Mouse (Mus musculus) thymus, postnatal 14 days (tissue): ENCODE measurements around the gene Gm13420.
"Not testable (repeated sequence)": the region's sequence is repeated elsewhere in the genome, so short reads cannot be mapped to it uniquely, and the experiment has no call there.

Experiments used
- DNase-seq: peaks from one replicate; pipeline ENCODE4 v3.0.0; 2021

The Gm13420 gene

DNA sequence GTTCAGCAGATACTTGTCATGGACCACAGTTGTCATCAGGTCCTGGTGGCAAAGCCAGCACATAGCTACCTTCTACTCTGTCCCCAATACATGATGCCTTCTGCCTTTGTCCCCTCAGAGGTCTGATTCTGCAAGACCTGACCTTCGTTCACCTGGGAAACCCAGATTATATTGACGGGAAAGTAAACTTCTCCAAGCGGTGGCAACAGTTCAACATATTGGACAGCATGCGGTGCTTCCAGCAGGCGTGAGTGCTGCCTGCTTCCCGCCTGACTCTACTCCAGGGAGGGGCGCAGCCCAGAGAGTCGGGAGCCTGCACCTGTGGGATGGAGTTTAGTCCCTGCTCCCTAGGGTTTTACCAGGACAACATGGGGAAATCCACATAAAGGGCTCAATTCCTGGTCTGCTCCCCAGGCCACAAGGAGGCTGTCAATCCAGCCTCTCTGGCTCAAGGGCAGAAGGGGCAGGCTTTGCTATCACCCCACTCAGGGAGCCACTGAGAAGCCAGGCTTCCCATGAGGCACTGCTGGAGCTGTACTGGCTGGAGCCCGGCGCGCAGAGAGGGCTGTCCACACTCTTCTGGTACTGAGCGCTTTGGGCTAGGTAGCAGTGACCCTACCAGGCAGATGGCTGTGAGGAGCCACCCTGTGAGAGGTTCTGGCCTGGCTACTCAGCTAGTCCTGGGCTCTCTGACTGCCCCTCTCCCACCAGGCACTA lies 14.1 kb downstream of the Gm13420 start:
- no peak for DNase-seq

DNA sequence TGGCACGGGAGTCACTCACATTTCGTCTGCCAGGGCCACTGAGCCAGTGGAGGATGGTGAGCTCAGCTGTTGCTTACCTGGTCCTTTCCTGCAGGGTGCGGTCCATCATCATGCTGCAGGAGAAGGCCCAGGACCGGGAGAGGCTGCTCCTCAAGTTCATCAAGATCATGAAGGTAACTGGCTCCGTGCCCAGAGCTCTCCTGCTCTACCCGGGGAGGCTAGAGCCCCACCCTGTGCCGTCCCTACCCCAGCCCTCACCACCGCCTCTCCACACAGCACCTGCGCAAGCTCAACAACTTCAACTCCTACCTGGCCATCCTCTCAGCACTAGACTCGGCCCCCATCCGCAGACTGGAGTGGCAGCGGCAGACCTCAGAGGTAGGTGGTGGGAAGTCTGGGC lies 15.8 kb downstream of the Gm13420 start:
- no peak for DNase-seq

DNA sequence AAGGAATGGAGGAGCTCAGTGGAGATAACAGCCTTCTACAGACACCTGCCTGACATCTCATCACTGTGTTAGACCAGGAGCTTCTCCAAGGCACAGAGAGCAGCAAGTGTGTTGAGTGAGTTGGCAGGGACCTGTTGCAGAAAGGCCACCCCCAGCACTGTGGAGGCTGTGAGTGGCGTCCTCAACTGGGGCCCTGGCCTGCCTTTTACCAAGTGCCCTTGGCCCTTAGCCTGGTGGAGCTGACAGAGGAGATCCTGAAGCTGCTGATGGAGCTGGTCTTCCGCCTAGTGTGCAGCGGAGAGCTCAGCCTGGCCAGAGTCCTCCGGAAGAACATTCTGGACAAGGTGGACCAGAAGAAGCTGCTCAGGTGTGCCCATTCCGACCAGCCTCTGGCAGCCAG lies 18.1 kb downstream of the Gm13420 start:
- no peak for DNase-seq

DNA sequence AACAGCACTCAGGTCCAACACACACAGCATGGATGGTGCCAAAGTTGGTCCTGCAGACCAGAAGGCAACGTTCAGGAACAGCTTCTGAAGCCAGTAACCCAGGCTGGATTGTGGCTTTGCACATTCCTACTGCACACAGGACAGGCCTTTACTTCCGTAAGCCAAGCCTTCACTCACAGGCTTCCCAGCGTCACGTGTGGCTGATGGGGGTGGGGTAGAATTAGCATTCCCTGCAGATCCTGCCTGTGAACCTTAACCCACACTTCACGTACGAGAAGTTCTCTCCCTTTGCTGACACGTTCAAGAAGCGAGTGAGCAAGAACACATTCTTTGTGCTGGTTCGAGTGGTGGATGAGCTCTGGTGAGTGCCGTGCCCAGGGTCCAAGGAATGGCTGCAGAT lies 18.9 kb downstream of the Gm13420 start:
- DNase-seq, result no peak

DNA sequence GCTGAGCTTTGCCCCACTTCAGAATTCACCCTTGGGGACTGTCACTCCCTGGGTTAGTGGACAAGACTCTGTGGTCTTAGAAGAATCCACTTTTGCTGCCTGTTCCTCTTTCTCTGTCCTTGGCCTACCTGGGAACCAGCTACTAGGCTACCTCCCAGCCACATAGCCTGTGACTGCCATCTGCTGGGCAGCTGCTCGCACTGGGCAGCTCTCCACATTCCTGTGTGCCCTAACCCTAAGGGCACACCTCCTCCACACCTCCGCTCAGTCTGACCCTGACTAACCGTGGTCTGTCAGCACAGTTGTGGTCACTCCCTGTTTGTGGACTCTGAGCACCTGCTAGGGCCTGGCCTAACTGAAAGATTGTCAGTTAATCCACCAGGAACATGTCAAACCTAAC lies 19.9 kb downstream of the Gm13420 start:
- peak; percentile 68 for DNase-seq

DNA sequence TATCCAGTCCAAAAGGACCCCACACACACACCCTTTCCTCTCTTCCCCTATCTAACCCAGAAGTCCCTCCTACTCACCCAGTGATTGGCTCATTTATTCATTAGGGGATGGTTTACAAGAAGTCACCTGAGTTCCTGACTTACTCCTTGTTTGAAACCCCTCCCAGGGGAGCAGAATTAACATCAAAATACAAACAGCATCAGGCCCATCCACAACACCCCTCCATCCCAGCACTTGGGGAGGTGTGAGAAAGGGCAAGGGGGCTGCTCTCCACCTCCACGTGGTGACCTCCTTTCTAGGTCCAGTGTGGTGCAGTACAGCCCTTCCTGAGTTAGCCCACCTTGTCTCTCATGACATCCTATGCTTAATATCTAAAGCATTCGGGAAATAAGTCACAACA lies 22.0 kb downstream of the Gm13420 start:
- no peak for DNase-seq

DNA sequence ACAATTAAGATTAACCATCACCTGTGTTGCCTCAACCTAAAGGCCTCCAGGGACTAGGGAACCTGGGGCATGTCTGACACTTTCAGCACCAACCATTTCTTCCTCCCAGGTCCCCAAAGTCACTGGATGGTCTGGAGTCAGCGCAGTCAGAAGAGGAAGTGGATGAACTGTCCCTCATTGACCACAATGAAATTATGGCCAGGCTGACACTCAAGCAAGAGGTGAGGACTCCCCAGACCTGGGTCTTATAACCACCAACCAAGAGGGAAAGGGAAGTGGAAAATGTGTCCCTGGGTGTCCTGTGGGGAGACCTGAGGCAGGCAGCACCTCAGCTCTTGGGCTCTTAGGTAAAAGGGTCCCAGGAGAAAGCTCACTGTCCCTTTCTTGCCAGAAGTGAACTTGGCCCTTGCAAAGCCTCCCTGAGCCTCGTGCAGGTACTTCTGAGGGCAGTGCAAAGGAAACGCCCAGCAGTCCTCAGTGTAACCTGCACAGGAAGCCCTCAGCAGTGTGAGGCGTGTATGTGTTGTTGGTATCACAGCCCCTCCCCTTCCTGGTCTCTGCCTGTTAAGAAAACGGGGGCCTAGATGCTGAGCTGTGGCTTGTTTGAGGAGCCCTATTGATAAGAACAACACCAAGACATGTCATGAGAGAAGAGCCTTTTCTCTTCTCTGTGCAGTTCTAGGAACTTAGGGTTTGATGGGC lies 26.7 kb downstream of the Gm13420 start:
- peak; percentile 55 for DNase-seq

DNA sequence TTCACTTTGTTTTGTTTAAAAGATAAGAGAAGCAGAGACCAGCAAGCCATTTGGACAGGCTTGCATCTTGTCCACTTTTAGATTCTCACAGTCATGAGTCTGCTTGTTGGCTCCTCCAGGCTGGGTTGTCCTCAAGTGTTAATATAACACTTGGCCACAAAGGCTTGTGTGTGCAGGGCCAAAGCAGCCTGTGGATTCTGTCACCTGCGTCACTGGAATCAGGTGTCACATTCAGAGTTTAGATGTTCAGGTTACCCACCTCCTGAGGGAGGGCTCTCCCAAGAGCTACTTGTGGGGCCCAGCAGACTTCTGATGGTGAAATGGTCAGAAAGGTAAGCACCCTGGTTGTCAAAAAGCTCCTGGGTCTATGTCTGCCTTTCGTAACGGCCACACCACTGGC lies 28.4 kb downstream of the Gm13420 start:
- no peak for DNase-seq

DNA sequence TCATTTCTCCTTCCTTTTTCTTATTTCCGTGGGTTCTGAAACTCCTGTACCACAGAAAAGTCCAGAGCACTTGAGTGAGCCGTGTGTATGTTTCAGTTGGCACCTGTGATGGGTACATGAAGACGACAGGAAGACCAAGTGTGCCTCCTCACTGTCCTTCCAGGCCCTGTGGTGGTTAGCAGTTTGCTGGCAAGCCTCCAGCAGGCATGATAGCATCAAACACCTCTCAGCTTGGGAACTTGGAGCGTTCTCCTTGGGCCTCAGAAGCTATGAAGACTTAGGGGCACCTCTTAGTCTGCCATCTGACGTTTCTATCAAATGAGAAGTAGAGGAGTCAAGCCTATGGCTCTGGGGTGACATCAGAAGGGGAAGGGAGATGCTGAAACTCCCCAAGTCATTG lies 32.9 kb downstream of the Gm13420 start:
- peak; percentile 54 for DNase-seq

DNA sequence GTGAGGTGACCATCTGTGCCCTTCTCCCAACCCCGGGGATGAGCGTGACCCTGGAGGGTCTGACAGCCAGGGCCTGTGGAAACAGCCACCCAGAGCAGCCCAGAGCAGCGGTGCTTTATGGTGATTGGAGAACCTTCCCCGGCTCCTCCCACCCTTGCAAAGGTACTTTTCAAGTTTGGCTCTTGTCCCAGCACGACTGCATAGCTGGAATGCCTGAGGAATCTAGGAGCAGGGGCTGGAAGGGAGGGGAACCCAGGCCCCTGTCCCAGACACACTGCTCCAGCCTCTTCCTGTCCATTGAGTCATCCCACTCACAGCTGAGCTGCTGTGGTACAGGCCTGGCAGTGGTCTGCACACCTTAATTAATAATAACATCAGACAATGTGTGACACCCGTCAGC lies 34.8 kb downstream of the Gm13420 start:
- DNase-seq, result no peak

DNA sequence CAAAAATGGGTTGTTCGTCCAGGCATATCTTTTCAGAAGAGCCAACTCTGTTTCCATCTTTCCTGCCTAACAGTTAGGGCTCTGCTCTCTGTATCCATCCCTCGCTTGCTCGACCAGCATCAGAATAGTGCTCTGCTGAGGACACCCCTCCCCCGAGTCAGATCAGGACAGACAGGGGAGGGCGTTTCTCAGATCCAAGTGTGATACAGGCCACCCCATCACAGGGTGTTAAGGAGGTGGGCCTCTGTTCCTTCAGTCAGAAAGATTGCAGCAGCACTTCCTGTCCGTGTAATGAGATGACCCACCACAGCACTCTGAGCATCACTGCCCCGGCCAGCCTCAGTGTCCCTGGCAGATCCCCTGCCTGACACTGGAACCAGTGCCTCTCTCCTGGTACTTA lies 35.3 kb downstream of the Gm13420 start:
- no peak for DNase-seq

DNA sequence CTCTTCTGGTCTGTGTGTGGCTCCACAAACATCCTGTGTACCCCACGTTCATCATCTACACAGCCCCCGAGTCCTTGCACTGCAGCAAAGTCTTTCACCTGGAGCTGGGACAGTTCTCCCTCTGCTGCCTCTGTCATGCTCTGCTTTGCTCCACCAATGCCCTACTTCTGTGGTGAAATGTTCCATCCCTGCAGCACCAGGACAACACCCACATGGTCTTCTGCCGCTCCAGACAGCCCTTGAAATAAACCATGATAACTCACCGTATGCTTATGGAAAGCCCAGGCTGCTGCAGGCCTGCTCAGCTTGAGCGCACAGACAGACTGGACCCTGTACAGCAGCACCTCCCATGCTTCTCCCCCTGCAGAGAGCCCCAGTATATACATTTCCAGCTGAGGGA lies 37.4 kb downstream of the Gm13420 start:
- no peak for DNase-seq

DNA sequence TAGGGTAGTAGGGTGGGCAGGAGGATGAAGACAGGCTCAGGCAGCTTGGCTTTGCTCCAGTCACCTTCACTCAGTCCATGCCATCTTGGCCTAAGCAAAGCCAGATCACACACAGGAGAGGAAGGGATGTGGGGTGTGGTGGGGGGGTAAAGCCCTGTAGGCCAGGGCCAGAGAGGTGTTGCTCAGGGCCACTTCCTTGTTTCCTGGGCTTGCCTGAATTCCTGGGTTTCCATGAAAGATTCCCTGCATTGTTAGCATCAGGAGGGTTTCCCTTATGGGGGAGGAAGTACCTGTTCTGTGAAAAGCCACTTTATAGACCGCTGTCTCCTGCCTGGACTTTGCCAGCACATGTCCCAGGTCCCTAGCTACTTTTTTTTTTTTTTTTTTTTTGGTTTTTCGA lies 38.0 kb downstream of the Gm13420 start:
- DNase-seq, result no peak

DNA sequence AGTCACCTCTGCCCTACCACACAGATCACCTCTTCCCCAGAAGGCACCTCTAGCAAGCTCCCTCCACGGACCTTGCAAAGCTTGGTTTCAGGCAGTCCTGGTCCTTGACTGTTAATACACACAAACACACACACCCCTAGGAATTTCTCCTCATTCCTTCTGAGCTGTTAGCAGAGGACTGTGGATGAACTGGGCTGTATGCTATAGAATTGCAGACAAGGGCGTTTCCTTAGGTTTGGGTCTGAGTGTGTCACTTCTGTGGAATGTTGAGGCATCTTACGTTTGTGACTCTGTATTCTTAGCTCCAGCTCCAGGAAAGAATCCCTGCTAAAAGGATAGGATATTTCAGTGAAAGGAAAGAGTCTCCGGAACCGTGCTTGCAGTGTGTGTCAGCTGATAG lies 39.6 kb downstream of the Gm13420 start:
- DNase-seq, result no peak

DNA sequence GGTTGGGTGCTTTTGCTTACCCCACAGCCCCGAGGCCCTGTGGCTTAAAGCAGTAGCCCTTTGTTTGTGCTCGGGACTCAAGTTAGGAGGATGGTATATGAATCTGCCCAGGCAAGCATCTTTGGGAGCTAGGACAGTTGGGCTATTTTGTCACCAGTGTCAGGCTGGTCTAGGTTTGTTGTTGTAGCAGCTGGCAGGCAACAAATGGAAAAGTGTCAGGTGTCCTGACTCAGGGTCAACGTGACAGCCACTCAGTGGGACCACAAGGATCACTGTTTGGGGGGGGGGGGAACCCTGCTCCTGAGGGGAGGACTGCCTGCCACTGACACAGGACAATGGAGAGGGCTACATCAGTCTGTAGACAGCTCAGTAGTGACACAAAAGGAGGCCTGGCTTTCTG lies 40.4 kb downstream of the Gm13420 start:
- no peak for DNase-seq

DNA sequence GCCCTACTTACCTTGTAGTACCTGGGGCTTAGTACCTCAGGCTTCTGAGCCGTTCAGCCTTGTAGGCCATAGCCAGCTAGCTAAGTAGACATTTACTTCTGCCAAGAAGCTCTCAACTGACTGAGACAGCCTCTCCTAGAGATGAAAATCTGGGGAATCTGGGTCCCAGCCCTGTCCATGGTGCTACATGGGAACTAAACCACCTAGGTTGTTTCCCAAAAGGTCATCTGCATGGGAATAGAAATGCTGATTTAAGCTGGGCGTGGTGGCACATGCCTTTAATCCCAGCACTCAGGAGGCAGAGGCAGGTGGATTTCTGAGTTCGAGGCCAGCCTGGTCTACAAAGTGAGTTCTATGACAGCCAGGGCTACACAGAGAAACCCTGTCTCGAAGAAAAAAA lies 43.3 kb downstream of the Gm13420 start:
- not testable (repeated sequence) for DNase-seq

DNA sequence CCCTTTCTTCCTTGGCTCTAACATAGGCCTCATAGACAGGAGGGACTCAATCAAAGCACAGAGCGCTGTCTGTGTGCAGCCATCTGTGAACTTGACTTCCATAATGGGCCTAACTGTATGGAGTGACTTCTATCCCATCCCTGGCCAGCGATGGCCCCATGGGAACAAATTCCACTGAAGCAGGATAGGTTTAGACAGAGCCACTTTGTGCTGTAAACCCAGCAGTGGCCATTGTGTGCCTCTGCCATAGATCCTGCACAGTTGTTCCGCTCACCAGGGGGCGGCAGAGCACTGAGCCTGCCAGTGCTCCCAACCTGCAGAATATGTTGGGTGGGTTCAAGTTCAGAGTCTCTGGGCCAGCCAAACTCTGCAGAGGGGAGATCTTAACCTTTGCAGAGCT lies 43.8 kb downstream of the Gm13420 start:
- DNase-seq, result peak; percentile 65

DNA sequence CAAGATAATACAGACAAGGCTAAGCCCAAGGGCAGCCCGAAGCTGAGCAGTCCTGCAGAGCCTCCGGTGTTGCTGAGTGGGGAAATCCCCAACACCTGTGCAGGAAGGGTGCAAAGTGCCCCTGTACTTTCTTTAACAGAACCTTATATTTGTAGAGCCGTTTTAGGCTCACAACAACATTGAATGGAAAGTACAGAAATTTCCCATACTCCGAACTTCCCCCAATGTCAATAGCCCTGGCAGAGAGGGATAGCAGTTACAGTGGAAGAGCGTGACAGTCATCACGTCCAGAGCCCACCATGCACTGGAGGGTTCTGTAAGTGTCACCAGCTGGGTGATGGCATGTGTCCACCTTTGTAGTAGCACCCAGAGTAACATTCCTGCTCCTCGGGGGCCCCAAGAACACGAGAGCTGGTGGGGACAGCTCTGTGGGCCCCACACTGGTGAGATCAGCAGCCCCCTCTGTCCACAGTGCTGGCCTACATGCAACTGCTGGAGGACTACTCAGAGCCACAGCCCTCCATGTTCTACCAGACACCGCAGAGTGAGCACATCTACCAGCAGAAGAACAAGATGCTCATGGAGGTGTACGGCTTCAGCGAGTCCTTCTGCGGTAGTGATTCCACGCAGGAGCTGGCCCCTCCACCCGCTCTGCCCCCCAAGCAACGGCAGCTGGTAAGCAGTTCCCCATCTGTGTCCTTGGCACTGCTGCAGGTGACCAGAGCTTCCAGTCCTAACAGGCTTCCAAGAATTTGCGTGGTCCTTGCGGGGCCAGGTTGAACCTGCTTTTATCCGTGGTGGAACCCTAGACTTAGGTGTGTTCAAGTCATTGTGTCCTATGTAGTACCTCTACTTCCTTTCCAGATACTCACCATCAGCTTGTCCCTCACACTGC lies 44.5 kb downstream of the Gm13420 start:
- no peak for DNase-seq

DNA sequence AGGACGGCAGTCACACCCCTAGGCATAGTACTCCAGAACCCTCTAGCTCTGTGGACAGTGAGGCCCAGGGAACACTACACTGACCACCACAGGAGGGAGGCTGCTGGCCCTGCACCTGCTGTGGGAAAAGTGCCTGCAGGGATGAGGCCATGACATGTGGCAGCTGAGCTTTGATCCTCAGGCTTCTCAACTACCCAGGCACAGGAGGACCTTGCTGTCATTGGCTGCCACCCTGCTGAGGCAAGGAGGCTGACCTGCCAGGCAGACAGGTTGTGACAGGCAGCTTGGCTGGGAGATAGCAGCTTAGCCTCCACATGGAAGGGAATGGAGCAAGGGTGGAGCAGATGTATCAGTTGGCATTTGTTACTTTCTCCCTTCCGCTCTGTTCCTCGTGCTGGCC lies 46.0 kb downstream of the Gm13420 start:
- DNase-seq, result no peak

DNA sequence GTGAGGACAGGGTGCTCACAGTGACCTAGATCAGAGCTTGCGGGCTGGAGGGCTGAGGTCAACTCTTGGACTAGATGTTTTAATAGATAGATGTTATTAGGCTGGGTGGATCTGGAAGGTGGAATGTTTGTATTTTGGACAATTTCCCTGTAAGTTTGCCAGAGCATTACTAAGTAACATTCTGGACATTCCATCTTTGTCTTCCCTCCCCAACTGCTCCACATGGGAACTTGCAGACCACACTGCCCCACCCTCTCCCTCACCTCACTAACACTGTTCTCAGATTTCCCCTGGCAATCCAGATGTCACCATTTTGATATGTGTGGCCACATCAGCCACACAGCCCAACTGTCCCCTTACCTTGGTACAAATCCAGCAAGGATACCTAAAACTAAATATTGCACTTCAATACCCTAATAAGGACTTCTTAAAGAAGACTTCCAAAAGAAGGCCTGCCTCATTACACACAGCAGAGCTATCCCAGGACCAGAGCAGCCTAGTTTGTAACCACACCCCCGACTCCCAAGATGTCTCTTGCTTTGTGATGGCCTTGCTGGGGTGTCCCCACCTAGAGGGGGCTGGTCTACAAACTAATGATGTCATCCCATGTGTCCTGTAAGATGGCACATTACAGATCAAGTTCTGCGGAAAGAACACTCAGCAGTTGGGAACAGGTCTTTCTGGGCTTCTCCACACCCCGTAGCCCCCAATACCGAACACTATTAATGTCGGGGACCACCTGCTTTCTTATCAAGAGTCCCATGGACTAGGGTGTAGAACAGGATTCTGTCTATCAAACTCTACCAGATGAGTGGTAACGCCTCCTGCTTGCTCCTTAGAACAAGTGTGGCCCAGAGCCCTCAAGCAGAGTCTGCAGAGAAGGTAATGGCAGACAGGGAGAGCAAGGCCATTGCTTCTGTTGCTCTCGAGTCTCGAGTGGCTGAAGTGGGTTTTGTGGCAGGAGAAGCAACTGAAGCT lies 48.1 kb downstream of the Gm13420 start:
- DNase-seq, result no peak

DNA sequence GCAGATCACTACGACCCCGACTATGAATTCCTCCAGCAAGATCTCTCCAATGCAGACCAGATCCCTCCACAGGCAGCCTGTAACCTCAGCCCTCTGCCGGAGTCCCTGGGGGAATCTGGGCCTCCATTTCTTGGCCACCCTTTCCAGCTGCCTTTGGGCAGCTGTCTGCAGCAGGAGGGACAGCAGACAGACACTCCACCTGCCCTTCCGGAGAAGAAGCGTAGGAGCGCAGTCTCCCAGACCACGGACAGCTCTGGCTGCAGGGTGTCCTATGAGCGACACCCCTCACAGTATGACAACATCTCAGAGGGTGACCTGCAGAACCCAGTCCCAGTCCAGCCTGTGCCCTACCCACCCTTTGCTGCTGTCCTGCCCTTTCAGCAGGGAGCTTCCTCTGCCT lies 49.3 kb downstream of the Gm13420 start:
- DNase-seq, result no peak

DNA sequence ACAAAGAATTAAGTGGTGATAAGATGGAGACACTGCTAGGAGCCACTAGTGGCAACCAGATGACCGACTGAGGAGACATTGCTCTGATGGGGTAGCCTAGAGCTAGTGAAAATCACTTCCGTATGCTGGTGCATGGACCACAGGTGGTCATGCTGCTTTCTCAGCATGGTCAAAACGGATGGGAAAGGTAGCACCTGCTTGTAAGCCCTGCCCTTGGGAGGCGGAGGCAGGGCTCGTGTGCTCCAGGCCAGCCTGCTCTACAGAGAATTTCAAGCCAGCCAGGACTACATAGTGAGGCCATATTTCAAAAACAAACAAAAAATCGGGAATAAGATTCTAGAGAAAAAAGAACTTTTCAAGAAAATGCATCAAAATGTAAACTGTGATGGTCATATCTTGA lies 50.1 kb downstream of the Gm13420 start:
- no peak for DNase-seq

DNA sequence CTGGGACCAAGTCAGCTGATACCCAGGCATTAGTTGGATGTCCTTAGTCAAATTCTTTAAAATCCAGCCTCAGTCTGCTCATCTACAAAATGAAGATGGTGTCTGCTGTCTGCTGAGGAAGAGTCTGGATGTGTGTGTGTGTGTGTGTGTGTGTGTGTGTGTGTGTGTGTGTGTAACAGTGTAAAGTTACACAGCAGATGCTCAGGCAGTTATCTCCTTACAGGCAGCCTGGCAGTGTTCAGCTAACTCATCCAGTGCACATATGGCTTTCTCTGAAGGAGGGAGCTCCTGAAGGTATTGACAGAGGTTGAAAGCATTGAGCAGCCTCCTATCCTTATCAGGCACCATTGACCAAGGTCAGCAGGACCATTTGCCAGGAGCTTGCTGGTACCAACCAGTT lies 50.6 kb downstream of the Gm13420 start:
- no peak for DNase-seq
